Mouse (Mus musculus) lung, postnatal 0 days (tissue): ENCODE measurements around the gene Defb20.

Experiments
- CTCF ChIP-seq: IDR thresholded peaks from 2 replicates; pipeline ENCODE4 v1.5.1; 2016; ENCODE audit warnings: antibody characterized with exemption, mild to moderate bottlenecking
- EP300 ChIP-seq: IDR thresholded peaks from 2 replicates; pipeline ENCODE4 v1.6.1; 2016; ENCODE audit warnings: antibody characterized with exemption, mild to moderate bottlenecking, control low read depth

- no peak for TF ChIP-seq CTCF
- TF ChIP-seq EP300, result peak; percentile 36; the same call in 1 of the 2 replicates
Observed at GRCm38 (mm10) chr2:152481726-152482125, 4.9 kb downstream of the Defb20 start.
